Mouse (Mus musculus) adrenal gland, postnatal 25 days (tissue): ENCODE measurements around the gene Tfr2. TPM values are rescaled to one million over a fixed set of nuclear protein-coding genes. Genes with fewer than 3 reads are reported as not detected.

Experiments used
- DNase-seq: peaks from one replicate; pipeline ENCODE4 v3.0.0; 2021; ENCODE audit warnings: mixed read lengths
- total RNA-seq: library from RNA; stranded (reverse); gene quantifications from 2 replicates; pipeline ENCODE4 v1.2.3, GENCODE M21; 2021

Tfr2 gene
- total RNA-seq, 1 experiment from 2014 or later, result 0.85 TPM

DNA sequence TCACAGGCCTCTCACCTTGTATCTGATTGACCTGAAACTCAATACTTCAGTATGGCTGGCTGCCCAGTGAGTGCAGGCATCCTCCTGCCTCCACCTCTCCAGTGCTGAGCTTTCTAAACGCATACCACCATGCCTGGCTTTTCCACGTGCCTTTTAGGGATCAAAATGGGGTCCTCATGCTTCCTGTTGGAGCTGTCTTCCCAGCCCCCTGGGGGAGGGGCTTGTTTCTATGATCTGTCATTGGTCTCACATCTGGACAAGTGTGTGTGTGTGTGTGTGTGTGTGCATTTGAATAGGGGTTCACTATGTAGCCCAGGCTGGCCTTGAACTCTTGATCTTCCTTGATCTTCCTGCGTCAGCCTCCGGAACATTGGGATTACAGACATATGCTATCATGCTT, 32.2 kb upstream of the Tfr2 start:
- no peak for DNase-seq

DNA sequence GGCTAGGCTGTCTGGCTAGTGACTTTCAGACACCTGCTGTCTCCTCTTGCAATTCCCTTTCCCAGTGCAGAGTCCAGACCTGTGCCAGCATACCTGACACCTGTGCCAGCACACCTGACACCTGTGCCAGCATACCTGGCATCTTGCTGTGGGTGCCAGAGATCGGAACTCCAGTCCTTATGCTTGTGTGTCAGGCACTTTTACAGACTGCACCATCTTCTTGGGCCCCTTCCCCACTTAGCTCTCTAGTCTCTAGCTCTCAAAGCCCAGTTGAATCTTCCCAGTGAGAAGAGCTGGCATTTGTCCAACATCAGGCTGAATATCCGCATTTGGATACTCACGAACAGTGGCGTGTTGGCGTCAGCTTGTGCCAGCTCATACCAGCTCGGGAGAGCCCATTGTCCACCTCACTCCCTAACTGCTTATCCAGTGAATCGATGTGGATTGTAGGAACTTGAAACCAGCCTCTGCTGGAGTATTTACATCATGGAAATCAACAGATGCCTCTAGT, 30.3 kb upstream of the Tfr2 start:
- no peak for DNase-seq

DNA sequence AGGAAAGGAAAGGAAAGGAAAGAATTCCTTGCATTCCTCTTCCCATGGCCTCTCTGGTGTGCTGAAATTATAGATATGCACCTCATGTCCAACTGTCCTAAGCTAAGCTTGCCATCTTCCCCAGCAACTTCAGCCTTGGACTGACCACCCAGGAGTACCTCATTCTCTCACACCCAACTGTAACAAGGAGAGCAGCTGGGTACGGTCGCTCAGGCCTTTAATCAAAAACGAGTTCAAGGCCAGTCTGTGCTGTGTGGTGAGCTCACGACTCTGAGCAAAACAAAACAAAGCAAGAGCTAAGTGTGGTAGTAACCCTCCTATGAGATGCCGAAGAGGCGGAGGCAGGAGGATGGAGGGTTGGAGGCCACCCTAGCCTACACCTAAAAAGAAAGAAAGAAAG, 28.6 kb upstream of the Tfr2 start:
- DNase-seq, result no peak

DNA sequence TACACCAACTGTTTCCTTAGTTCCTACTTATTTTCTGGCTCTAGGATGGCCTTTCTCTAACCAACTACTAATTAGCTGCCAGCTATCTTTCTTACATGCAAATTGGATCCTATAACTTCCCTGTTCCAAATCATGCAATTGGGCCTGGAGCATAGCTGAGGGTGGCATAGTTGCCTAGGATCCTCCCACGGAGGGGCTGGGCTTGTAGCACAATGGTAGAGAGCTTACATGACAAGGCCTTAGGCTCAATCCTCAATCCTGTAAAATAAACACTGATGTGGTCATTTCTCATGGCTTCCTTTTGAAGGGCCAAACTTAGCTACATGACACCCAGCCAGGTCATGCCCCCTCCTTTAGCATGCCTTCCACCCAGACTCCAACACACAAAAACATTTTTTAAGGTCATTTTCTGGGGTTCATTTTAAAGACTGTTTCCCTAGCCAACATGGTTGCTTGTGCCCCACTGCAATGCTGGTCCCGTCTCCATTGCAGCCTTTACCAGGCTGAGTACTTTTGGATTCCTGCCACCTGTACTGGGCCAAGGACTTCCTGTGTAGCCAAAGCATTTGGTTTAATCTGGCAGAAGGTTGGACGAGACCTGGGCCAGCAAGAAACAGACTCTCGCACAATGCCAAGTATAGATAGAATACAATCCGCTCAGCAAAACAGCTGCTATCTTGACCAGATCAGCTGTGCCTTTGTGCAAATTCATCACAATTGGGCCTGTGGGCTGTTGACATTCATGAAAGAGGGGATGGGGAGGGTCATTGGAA, 27.7 kb upstream of the Tfr2 start:
- DNase-seq, result no peak

DNA sequence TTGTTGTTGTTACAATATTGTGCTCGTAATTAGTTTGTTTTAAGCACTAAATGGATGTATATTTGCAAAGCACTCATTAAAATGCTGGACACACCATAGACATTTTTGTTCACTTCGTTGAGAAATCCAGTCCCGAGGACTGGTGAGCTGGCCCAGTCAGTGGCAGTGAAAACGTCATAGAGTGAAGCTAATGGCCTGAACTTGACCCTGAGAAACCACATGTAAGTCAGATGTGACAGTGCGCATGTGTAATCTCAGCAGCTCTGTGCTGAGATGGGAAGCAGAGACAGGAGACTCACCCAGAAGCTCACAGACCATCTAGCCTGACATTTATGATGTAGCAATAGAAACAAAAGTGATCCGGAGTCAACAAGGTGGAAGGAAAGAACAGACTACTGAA, 24.7 kb upstream of the Tfr2 start:
- DNase-seq, result no peak

DNA sequence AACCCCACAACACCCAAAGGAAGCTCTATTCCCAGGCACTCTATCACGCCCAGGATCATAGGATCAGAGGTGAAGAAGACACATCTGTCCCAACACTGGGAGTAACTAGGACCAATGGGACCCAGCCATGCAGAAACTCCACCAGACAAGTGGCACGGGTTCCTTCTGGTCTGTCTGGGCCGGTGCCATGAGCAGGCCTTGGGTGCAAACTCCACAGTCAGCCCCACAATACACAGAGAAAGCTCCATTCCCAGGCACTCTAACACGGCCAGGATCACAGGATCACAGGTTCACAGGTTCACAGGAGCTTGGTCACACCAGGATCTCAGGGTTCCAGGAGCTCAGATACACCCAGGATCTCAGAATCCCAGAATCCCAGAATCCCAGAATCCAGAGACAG, 24.0 kb upstream of the Tfr2 start:
- no peak for DNase-seq

DNA sequence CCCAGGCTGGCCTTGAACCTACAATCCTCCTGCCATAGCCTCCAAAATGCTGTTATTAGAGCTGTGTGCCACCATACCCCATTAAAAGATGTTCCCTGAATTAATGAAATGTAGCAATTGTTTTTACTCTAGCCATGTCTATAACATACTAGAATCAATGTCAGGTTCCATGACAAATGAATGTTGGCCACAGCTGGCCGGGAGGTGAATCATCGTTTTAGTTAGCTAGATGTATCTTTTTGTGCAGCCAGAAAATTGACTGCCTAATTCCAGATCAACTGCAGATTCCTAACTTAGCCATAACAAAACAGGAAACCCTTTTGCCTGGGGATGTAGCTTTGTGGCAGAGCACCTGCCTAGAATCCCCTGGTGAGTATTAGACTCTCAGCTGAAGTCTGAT, 19.8 kb upstream of the Tfr2 start:
- no peak for DNase-seq

DNA sequence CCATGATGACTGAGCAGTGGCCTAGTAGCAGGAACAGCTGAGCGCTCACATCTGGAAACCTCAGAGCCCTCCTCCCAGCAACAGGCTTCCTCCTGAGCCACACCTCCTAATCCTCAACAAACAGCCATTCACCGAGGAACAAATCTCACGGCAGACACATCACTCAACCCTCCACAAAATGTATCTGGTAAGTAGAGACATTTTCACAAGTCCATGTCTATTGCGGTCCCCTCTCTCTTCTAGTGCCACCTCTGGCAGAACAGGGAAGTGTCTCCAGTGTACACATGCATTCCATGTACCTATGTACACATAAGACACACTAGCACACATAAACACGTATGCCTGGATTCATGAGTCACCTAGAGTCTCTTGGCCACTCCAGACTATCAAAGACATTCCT, 18.5 kb upstream of the Tfr2 start:
- no peak for DNase-seq

DNA sequence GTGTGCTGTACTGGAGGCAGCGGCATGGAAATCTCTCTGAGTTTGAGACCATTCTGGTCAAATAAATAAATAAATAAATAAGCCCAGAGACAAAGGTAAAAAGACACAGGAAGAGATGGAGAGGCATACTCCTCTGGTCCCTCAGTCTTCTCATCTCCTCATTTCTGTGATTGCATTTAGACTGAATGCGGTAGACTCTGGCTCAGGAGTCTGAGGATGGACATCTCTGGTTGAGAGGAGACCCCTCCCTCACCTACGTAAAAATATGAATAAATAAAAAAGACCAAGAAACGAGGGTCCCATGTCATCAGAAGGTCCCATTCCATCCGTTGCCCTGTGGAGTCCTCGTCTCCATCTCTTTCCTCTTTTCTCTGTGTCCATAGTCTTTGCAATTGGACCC, 16.6 kb upstream of the Tfr2 start:
- no peak for DNase-seq

DNA sequence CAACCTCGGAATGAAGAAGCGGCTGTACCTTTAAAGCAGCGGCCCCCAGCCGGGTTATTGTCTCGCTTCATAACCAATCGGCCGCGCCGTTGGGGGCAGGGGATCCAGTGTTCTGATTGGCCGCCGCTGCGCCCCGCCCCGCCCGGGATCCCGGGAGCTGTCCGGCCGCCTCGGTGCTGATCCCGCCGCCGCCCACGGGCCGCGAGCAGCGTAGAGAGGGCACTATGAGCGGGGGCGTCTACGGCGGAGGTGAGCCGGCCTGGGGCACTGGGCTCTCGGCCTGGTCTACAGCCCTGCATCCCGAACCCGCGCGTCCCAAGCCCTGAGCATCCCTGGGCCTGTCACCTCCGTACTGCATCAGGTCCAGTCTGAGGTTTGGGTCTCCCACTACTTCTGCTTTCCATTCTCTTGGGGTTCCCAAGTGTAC, 16.2 kb upstream of the Tfr2 start, which contains the start of gene Actl6b:
TSS of gene Actl6b (plus strand) at position 107 of the 427 bp plus-strand sequence.
- DNase-seq, result peak; percentile 85

DNA sequence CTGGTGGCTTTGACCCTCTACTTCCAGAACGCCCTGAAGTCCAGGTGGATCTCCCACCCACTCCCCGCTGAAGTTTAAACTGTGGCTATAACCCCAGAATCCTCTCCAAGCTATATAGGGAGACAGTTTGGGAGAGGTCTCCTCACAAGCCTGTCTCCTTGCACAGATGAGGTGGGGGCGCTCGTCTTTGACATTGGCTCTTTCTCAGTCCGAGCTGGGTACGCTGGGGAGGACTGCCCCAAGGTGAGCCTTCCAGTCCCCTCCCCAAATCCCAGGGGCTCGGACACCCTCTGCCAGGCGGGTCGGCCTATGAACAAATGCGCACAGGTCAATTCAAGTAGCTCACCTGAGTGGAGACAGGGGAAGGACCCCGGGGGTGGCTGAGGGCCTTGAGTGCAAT, 15.7 kb upstream of the Tfr2 start:
- no peak for DNase-seq

DNA sequence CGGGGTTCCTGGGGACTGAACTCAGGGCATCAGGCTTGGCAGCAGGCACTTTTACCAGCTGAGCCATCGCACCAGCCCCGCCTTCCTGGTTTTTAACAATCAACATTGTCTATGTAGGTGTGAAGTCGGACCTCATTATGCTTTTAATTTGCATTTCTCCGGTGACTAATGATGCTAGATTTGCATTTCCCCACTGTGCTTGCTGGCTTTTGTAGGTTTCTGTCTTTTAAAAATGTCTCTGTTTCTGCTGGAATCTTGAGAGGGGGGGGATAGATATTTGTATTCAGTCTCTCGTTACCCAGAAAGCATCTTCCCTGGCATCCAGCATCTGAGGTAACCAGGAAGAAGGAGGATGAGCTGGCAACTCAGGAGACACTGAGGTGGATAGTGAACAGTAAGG, 8.1 kb upstream of the Tfr2 start:
- no peak for DNase-seq

DNA sequence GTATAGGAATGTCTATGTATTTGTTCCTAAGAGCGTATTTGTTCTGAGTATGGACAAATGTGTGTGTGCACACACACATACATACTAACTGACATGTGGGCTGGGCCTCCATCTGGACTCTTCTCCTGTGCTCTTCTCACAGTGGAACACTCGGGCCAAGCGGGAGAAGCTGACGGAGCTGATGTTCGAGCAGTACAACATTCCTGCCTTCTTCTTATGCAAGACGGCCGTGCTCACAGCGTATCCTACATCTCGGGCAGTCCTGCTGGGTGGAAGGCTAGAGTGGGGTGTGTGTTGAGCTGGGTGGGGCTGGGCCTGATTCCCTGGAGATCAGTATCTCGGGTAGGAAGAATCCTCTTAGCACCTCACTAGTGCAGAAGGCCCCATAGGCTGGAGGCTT, 6.7 kb upstream of the Tfr2 start:
- DNase-seq, result no peak

DNA sequence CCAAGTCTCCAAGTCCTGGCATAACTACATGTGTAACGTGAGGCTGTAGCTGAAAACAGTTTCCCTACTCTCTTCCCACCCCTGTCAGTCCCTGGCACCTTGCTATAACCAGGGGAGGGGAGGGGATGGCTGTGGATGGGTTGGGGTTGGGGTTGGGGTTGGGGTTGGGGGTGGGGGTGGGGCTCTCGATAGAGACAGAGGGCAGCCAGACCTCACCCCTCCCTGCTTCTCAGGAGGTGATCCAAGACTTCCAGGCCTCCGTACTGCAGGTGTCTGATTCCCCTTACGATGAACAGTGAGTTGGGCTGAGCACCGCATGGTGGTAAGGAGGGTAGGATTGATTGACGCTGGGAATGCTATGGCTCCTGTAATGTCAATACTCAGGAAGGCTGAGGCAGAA, 3.9 kb upstream of the Tfr2 start:
- DNase-seq, result no peak

DNA sequence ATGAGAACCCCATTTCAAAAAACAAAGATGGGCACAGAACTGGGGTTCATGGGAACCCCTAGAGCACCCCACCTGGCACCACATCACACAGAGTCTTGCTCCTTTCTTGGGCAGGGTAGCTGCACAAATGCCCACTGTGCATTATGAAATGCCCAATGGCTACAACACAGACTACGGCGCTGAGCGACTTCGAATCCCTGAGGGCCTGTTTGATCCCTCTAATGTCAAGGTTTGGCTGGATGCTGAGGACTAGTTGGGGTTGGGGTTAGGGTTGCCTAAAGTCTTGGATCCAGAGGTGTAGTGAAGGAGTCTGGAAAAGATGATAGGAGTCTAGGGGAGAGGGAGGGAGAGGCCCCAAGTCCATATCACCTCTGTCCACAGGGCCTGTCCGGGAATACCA, 3.2 kb upstream of the Tfr2 start:
- DNase-seq, result no peak

DNA sequence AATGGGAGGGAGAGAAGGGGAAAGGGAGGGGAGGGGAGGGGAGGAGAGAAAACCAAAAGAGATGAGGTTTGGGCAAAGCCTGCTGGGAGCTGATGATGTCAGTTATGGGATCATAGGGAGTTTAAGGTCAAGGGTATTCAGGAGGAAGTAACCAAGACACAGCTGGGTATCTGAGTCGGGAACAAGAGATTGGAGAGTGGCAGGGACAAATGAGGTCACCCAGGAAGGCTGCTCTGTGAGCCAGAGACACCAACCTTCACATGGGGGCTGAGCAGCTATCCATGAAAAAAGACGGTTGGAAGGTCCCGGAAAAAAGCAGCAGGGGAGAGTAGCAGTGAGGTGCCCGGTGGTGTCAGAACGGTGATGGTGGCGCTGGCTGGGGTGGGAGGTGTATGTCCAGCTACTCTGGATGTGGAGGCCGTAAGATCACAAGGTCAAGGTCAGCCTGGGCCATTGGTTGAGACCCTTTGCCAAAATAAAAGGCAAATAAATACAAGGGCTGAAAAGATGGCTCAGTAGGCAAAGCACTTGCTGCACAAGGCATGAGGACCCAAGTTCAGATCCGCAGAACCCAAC, 1.3 kb upstream of the Tfr2 start:
- DNase-seq, result no peak

DNA sequence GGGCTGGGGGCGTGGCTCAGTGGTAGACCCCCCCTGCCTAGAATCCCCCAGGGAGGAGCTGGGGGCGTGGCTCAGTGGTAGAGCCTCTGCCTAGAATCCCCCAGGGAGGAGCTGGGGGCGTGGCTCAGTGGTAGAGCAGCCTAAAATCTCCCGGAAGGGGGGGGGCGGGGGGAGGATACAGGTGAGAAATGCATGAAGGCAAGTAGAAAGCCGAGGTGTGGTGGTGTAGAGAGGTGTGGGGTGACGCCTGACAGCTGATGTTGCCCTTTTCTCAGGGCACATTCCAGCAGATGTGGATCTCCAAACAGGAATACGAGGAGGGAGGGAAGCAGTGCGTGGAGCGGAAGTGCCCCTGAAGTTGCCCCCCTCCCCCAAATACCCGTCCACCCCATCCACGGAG, 609 bp upstream of the Tfr2 start:
- no peak for DNase-seq

DNA sequence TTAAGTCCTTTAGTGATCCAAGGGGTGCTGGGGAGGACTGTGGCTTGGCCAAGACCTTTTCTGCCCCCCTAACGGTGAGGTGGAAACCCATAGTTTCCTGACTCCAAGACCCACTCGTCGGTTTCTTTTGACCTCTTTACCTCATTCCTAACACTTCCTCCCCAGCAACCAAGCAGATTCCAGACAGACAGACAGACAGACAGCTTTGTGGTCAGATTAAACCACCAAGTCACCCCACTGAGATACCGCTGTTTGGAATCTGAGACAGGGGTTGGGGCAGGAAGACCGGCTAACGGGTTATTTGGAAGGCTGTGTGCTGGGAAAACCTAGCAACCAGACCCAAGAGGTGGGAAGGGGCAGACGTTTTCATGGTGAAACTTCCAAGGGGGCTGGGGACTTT, 541 bp downstream of the Tfr2 start:
- no peak for DNase-seq

DNA sequence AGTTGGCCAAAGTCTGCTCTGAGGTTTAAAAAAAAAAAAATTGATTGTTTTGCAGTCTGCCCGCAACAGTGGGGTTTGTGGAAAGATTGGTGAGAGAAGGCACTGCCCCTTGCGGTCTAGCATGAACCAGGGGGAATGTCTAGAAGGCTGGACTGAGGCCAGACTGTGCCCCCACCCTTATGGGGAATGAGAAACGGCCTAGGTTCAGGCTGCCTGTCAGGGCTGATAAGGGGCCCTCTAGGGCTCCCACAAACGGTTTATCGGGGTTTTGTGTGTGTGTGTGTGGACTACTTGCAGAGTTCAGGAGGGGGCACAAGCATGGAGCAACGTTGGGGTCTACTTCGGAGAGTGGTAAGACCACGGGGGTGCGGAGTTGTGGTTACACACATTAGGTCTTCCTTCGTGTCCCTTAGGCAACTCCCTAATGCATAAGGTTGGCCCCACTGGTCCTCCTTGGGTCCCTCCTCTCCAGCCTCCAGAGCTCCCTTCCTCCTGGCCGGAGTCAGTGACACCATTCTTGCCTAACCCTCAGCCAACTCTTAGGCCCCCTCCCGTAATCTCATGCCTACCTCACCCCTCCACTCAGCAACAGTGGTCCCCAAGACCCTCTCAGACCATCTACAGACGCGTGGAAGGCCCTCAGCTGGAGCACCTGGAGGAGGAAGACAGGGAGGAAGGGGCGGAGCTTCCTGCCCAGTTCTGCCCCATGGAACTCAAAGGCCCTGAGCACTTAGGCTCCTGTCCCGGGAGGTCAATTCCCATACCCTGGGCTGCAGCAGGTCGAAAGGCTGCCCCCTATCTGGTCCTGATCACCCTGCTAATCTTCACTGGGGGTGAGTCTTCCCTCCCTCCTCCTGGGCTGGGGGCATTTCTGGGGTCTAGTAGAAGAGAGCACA, 1.3 kb downstream of the Tfr2 start:
- DNase-seq, result no peak

DNA sequence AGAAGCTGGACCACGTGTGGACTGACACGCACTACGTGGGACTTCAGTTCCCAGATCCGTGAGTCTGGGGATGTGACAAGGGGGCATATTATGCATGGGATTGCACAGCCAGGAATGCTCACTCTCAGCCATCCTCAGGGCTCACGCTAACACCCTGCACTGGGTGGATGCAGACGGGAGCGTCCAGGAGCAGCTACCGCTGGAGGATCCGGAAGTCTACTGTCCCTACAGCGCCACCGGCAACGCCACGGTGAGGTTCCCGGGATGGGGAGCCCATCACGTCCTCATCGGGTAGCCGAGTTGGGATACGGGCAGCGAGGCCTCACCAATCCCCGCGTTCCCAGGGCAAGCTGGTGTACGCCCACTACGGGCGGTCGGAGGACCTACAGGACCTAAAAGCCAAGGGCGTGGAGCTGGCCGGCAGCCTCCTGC, 4.8 kb downstream of the Tfr2 start:
- DNase-seq, result peak; percentile 68

DNA sequence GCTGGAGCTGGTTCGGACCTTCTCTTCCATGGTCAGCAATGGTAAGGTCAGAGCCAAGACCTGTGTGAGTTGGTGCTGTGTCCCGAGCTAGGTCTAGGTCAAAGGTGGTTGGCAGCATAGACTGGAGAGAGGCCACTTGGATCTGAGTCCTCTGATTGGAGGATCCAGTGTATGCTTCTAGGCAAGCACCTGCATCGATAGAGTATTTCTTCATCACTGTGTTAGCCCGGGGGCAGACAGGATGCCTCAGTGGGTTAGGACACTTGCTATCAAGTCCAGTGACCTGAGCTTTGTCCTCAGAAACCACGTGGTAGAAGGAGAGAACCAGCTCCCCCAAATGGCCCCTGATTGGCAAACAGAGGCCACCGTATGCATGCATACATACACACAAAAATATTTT, 10.6 kb downstream of the Tfr2 start:
- DNase-seq, result no peak

DNA sequence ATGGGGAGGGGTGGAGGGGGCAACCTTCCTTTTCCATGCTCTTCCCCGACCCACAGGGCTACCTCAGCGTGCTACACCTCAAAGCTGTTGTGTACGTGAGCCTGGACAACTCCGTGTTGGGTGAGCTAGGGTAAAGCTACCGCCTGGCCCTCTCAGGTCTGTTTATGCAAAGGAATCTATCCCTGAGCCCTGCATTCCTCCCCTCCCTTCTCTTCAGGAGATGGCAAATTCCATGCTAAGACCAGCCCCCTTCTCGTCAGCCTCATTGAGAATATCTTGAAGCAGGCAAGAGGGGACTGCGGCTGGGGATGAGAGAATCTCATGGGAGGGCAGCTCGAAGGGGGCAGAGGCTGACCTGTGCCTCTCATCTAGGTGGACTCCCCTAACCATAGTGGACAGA, 13.1 kb downstream of the Tfr2 start:
- DNase-seq, result no peak

DNA sequence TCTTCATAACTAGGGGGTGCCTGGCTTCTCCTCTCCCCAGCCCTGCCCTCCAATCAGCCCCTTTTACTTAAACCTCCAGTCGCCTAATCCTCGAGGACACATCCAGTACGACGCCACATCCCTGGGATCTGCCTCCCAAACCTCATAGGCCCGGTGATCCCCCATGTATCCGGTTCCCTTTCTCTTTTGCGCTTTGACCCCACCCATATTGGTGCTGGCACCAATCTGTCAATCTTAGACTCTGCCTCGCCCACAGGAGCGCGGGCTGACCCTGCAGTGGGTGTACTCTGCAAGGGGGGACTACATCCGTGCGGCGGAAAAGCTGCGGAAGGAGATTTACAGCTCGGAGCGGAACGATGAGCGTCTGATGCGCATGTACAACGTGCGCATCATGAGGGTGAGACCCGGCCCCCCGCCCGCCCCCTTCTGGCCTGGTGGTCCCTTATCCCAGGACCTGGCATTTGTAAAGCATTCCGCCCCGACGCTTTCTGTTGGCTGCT, 14.1 kb downstream of the Tfr2 start:
- no peak for DNase-seq
